Mouse (Mus musculus) heart, adult 2 months (tissue): ENCODE measurements around the gene Tspan31.

Experiments used
- CTCF ChIP-seq: fragments of 200-600 bp; IDR thresholded peaks from 2 replicates; pipeline ENCODE4 v1.8.1; 2022; ENCODE audit warnings: antibody characterized with exemption, mild to moderate bottlenecking, moderate library complexity
- EP300 ChIP-seq: fragments of 200-500 bp; IDR thresholded peaks from 2 replicates; pipeline ENCODE4 v1.6.1; 2011; ENCODE audit warnings: low read depth, low read length, control low read depth; ENCODE audit not compliant: insufficient read depth
- POLR2A ChIP-seq: fragments of 200-500 bp; IDR thresholded peaks from 2 replicates; pipeline ENCODE4 v1.6.1; 2011; ENCODE audit warnings: mild to moderate bottlenecking, low read depth, low read length, control low read depth; ENCODE audit not compliant: insufficient read depth

- TF ChIP-seq CTCF (no peak), POLR2A (no peak), EP300 (no peak)
Observed at GRCm38 (mm10) chr10:127033301-127033741, 36.7 kb downstream of the Tspan31 start.
